Mouse (Mus musculus) macrophage (primary cell): Measurements from ENCODE around the gene Adgre5. TPM values are rescaled to one million over a fixed set of nuclear protein-coding genes. Genes with fewer than 3 reads are reported as not detected.

ENCODE experiments used
- H3K27ac ChIP-seq: fragments of 350-480 bp; formaldehyde crosslinking; 2 replicates; pipeline ENCODE4 v1.9.0; 2021
- H3K36me3 ChIP-seq: fragments of 350-480 bp; formaldehyde crosslinking; 2 replicates; pipeline ENCODE4 v1.9.0; 2021; ENCODE audit errors: inconsistent target
- H3K4me3 ChIP-seq: fragments of 350-480 bp; formaldehyde crosslinking; 2 replicates; pipeline ENCODE4 v1.9.0; 2021; ENCODE audit errors: inconsistent target
- H3K79me2 ChIP-seq: fragments of 350-480 bp; formaldehyde crosslinking; 2 replicates; pipeline ENCODE4 v1.9.0; 2021; ENCODE audit errors: inconsistent target
- WGBS: methylation state at CpG from one replicate; pipeline ENCODE4 v1.1.7; 2026; ENCODE audit warnings: inconsistent platforms; ENCODE audit not compliant: missing documents; 5-methylcytosine and 5-hydroxymethylcytosine counted together
- polyA plus RNA-seq: library from polyadenylated mRNA; stranded (reverse); fragments of 250-400 nt; gene quantifications from 3 replicates; pipeline ENCODE4 v1.2.4, GENCODE M21; 2018; ENCODE audit warnings: inconsistent platforms

The Adgre5 gene
- polyA plus RNA-seq, 1 experiment from 2014 or later: 147 TPM

- Histone ChIP-seq H3K36me3 (no peaks in the 10 kb centered on the region), H3K4me3 (no peak overlapping the region), H3K79me2 (no peaks in the 10 kb centered on the region), H3K27ac (no peak overlapping the region)
- WGBS: 30% methylated on average over 4 of the region's 4 CpGs
Observed at GRCm38 (mm10) chr8:83767442-83767841, 26.3 kb upstream of the Adgre5 start.

GRCm38 (mm10) chr8:83765663-83766062, 24.5 kb upstream of the Adgre5 start:
- Histone ChIP-seq H3K79me2 (no peaks in the 10 kb centered on the region), H3K27ac (no peak overlapping the region), H3K4me3 (no peak overlapping the region), H3K36me3 (no peaks in the 10 kb centered on the region)

GRCm38 (mm10) chr8:83764717-83765116, 23.6 kb upstream of the Adgre5 start:
- no peak overlapping the region for H3K4me3 ChIP-seq
- no peak overlapping the region for H3K27ac ChIP-seq
- H3K79me2 ChIP-seq: no peaks in the 10 kb centered on the region
- H3K36me3 ChIP-seq: no peaks in the 10 kb centered on the region
- 93% methylated on average over 2 of the region's 2 CpGs for WGBS

- no peak overlapping the region for H3K27ac ChIP-seq
- H3K79me2 ChIP-seq: no peaks in the 10 kb centered on the region
- no peak overlapping the region for H3K4me3 ChIP-seq
- 97% methylated on average over 6 of the region's 8 CpGs for WGBS
- H3K36me3 ChIP-seq: no peaks in the 10 kb centered on the region
Observed at GRCm38 (mm10) chr8:83764116-83764515, 23.0 kb upstream of the Adgre5 start.

GRCm38 (mm10) chr8:83759231-83759759, 18.2 kb upstream of the Adgre5 start:
- Histone ChIP-seq H3K27ac (no peak overlapping the region), H3K4me3 (no peak overlapping the region), H3K36me3 (no peaks in the 10 kb centered on the region), H3K79me2 (no peaks in the 10 kb centered on the region)
- WGBS: 93% methylated on average over 1 of the region's 2 CpGs

- no peaks in the 10 kb centered on the region for H3K79me2 ChIP-seq
- no peak overlapping the region for H3K4me3 ChIP-seq
- H3K27ac ChIP-seq: no peak overlapping the region
- 76% methylated on average over 5 of the region's 5 CpGs for WGBS
- H3K36me3 ChIP-seq: no peaks in the 10 kb centered on the region
Observed at GRCm38 (mm10) chr8:83758298-83758697, 17.2 kb upstream of the Adgre5 start.

- 63% methylated on average over 5 of the region's 6 CpGs for WGBS
- no peaks in the 10 kb centered on the region for H3K36me3 ChIP-seq
Observed at GRCm38 (mm10) chr8:83757084-83757607, 16.0 kb upstream of the Adgre5 start.

GRCm38 (mm10) chr8:83756273-83756672, 15.1 kb upstream of the Adgre5 start:
- Histone ChIP-seq H3K4me3 (no peak overlapping the region), H3K36me3 (no peaks in the 10 kb centered on the region), H3K79me2 (no peaks in the 10 kb centered on the region), H3K27ac (no peak overlapping the region)
- 94% methylated on average over 3 of the region's 3 CpGs for WGBS

More at GRCm38 (mm10) chr8:83757084-83757607, 16.0 kb upstream of the Adgre5 start:
- Histone ChIP-seq H3K27ac (no peak overlapping the region), H3K79me2 (no peaks in the 10 kb centered on the region), H3K4me3 (no peak overlapping the region)

- Histone ChIP-seq H3K4me3 (no peak overlapping the region), H3K36me3 (no peaks in the 10 kb centered on the region), H3K79me2 (no peaks in the 10 kb centered on the region), H3K27ac (no peak overlapping the region)
- 88% methylated on average over 2 of the region's 3 CpGs for WGBS
Observed at GRCm38 (mm10) chr8:83754149-83754548, 13.0 kb upstream of the Adgre5 start.

- no peak overlapping the region for H3K4me3 ChIP-seq
- 40% methylated on average over 9 of the region's 9 CpGs for WGBS
- no peaks in the 10 kb centered on the region for H3K36me3 ChIP-seq
- H3K79me2 ChIP-seq: no peaks in the 10 kb centered on the region
- peak overlapping the region; percentile 59 for H3K27ac ChIP-seq
Observed at GRCm38 (mm10) chr8:83749265-83749664, 8.1 kb upstream of the Adgre5 start.

GRCm38 (mm10) chr8:83748708-83749107, 7.6 kb upstream of the Adgre5 start:
- Histone ChIP-seq H3K27ac (peak overlapping the region; percentile 59), H3K79me2 (no peaks in the 10 kb centered on the region), H3K36me3 (no peaks in the 10 kb centered on the region), H3K4me3 (no peak overlapping the region)
- WGBS: 0% methylated on average over 3 of the region's 3 CpGs

- 2% methylated on average over 28 of the region's 28 CpGs for WGBS
- Histone ChIP-seq H3K36me3 (no peaks in the 10 kb centered on the region), H3K4me3 (no peak overlapping the region; the same call in 1 of the 2 replicates), H3K27ac (peak overlapping the region; percentile 59), H3K79me2 (no peaks in the 10 kb centered on the region)
Observed at GRCm38 (mm10) chr8:83747661-83748346, 6.7 kb upstream of the Adgre5 start.

GRCm38 (mm10) chr8:83744070-83744469, 2.9 kb upstream of the Adgre5 start:
- no peaks in the 10 kb centered on the region for H3K36me3 ChIP-seq
- H3K4me3 ChIP-seq: no peak overlapping the region
- no peak overlapping the region for H3K27ac ChIP-seq
- WGBS: 99% methylated on average over 4 of the region's 4 CpGs
- peaks cover 18% of the 10 kb centered on the region; the same call in 1 of the 2 replicates for H3K79me2 ChIP-seq

- WGBS: 93% methylated on average over 6 of the region's 6 CpGs
- peak overlapping the region; percentile 70 for H3K27ac ChIP-seq
- H3K36me3 ChIP-seq: no peaks in the 10 kb centered on the region
- H3K4me3 ChIP-seq: no peak overlapping the region
- H3K79me2 ChIP-seq: peaks cover 26% of the 10 kb centered on the region; the same call in 1 of the 2 replicates
Observed at GRCm38 (mm10) chr8:83742968-83743367, 1.8 kb upstream of the Adgre5 start.

GRCm38 (mm10) chr8:83741849-83742655, 926 bp upstream of the Adgre5 start:
- Histone ChIP-seq H3K27ac (peak overlapping the region; percentile 70), H3K79me2 (peaks cover 33% of the 10 kb centered on the region; the same call in 1 of the 2 replicates), H3K36me3 (no peaks in the 10 kb centered on the region), H3K4me3 (peak overlapping the region; percentile 33)
- WGBS: 59% methylated on average over 19 of the region's 19 CpGs
